Mouse (Mus musculus): ENCODE results near the gene Zfp763.
"Not testable (repeated sequence)": the region's sequence is repeated elsewhere in the genome, so short reads cannot be mapped to it uniquely, and the experiment has no call there.

The Zfp763 gene

DNA sequence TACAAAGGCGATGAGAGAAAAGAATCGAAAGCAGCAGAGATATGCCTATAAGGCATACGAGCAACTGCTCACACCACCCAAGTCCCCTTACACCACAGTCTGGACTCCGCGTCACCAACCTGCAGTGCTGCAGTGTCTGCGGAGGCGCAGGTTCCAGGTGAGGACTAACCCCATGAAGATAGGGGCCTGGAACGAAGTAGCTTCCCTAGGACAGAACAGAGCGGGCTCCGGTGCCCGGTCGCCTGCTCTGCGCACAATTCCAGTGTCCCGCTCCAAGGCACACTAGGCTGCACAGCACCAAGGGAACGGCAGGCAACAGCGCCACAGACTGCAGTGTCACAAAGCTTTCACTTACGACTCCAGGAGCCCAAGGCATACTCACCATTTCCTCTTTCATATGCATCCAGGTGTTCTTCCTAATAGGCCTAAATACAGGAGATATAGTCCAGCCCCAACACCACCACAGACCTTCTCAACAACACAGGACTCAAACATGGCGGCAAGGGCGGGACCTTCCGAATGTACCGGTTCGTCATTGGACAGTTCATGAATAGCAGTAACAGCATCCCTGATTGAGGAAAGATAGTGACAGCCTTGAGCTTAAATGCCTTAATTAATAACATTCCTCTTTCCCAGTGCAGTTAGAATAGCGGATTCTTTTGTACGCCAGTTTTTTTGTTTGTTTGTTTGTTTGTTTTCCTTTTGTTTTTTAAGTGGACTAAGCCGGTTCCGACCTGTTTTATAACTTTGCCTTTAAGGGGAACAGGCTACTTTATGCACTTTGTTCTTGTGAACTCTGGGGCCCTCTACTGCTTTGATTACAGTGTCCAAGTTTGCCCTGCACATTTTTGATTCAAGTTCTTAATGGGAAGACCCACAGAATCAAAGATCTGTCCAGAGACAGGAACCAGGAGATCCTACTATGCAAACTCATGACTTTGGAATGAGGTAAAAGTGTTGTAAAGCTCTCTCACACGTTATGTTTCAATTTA is at the start of gene Zfp763:
Gene Zfp763 (minus strand): TSS at position 503 of the 992 bp plus-strand sequence.
- peak; percentile 95 for DNase-seq (ENCODE audit: low read depth, low spot score)

- no peak for DNase-seq (ENCODE audit: low read depth, low spot score)
Observed at GRCm38 (mm10) chr17:33067958-33068357, 34.8 kb upstream of the Zfp763 start, which contains the start of gene 4921501E09Rik. 4921501E09Rik (minus strand) TSS chr17:33068058.

GRCm38 (mm10) chr17:33063001-33063400 is 29.8 kb upstream of the Zfp763 start:
- no peak for DNase-seq (ENCODE audit: low read depth, low spot score)

DNA sequence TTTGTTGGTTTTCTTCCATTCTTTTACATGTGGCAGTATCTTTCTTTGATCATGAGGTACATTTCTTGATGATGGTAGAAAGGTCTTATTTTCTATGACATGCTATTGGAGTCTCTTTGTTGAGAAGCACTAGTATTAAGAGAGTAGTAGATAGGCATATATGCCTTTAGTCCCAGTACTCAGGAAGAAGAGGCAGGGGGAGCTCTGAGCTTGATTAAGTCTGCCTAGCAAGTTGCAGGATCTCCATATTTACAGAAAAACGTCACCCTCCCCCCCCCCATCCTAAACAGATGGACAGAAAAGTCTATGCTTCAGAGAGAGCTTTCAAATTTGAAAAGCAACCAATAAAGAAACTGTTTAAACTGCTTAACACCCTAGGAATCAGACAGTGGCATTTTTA is 25.6 kb upstream of the Zfp763 start:
- peak; percentile 6 for DNase-seq (ENCODE audit: low read depth, low spot score)

DNA sequence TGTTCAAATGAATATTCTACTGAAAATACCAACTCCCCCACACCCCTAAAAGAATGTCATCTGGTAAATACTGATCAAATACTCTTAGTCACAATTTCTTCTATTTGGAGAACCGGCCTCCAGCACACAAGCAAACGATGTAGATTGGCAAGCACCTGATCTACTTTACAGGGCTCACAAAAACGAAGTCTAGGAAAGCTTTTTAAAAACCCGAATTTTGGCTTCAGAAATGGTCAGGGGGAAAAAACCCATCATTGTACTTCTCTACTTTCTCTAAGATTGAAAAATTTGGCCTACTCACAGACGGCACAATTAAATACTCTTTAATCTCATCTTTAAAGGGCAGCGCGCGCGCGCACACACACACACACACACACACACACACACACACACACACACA is 826 bp downstream of the Zfp763 start:
- DNase-seq (ENCODE audit: low read depth, low spot score): peak; percentile 16

- not testable (repeated sequence) for DNase-seq (ENCODE audit: low read depth, low spot score)
Observed at GRCm38 (mm10) chr17:33020434-33020833, 12.8 kb downstream of the Zfp763 start.

GRCm38 (mm10) chr17:33008337-33008736 is 24.9 kb downstream of the Zfp763 start:
- DNase-seq (ENCODE audit: low read depth, low spot score): no peak

DNA sequence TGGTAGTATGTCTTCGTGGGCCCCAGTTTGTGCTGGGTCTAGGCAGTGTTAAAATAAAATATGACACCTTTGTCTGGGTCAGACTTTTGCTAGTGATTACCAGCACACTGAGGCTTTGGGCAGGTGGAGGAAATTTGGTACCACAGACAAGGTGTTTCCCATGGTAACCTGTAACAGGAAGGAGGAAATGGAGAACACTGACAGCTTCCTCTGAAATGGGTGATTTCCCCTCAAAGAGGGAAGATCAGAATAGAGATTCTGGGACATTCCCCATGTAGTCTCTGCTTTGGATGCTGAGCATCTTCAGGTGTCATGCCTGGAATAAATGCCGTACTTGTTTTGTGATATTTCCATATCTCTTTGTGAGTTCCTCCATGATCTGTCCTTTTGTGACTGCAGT is 34.7 kb downstream of the Zfp763 start:
- DNase-seq (ENCODE audit: low read depth, low spot score): no peak

DNA sequence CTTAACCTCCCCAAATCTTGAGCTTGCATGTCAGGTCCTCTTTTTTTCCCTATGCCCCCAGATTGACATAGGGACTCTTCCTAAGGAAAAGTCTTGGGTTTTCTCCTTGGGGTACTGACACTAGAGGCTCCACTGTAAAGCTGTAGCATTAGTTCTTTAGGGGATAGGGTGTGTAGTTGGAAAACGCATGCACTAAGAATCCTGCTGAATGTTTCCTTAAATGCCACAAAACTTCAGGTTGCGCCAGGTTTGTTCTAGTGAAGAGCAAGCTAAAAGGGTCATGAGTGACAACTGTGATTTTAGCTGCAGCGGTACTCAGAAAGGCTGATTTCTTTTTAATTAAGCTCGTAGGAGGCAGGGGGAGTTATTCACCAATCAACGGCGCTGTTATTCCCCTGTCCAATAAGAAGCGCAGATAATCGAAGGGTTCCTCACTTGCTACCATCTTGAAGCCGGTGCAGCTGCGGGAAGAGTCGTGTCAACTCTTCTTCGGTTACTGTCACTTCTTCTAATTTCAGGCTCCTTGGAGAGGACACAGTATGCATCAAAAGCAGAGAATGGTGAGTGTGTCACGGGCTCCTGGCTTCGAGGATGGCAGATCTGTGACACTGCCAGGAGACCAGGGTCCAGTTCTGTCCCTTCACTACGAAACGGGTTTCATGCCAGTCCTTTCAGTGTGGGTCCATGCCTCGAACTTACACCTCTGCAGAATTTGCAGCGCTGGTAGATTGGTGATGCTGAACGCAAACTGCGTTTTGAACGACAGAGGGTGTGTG is 40.3 kb downstream of the Zfp763 start, which contains the start of gene Zfp952:
Gene Zfp952 (plus strand): TSS at position 431 of the 776 bp plus-strand sequence.
- DNase-seq (ENCODE audit: low read depth, low spot score): peak; percentile 97

GRCm38 (mm10) chr17:32991965-32992698 is 41.1 kb downstream of the Zfp763 start:
- DNase-seq (ENCODE audit: low read depth, low spot score): peak; percentile 35

DNA sequence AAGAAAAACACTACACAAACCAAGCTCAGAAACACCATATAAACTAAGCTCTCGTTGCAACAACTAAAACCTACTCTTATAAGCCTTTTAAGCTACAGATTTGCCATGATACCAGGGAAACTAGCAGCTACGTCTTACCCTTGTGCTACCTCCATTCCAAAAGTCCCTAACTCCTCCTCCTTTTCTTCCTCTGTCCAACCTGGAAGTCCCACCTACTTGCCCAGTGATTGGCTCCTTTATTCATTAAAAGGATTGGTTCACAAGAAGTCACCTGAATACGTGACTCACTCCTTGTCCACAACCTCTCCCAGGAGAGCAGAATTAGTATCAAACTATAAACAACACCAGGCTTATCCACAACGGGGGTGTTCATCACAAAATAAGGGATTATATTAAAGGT is 46.9 kb downstream of the Zfp763 start:
- no peak for DNase-seq (ENCODE audit: low read depth, low spot score)

- DNase-seq (ENCODE audit: low read depth, low spot score): peak; percentile 7
Observed at GRCm38 (mm10) chr17:32981361-32981760, 51.8 kb downstream of the Zfp763 start.
